Mouse (Mus musculus) frontal cortex, postnatal 25 days (tissue): ENCODE measurements around the gene Nrk.

Experiments used
- DNase-seq, 2 experiments: peaks; one replicate each; pipeline ENCODE4 v3.0.0; 2022; ENCODE audit warnings: low spot score in 2 of 2

Gene Nrk

GRCm38 (mm10) chrX:138914041-138914776, at the start of gene Nrk:
TSS of gene Nrk (plus strand) at chrX:138914430.
- DNase-seq = no peak

GRCm38 (mm10) chrX:138913366-138913765, 864 bp upstream of the Nrk start:
- DNase-seq = no peak

GRCm38 (mm10) chrX:138914777-138915114, 516 bp downstream of the Nrk start:
- DNase-seq = no peak

DNA sequence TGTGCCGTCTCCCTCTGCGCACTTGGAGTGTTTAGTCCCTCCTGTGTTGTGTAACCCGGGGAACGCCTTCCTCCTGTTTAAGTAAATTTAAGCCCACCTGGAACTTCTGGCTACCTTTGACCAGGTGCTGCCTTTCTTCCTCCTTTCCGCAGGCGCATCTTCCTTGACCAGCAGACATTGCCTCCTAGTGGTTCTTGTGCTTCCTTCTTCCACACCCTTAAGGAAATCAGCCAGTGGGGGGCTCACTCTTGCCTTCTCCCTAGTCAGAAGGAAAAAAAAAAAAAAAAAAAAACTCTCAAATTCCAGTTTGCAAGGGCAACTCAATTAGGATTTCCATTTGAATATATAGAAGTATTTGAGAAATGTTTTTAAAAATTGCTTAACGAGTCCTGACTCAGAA, 4.8 kb downstream of the Nrk start:
- no peak for DNase-seq

- DNase-seq = no peak
Measured at GRCm38 (mm10) chrX:138943905-138944304, 29.7 kb downstream of the Nrk start.

GRCm38 (mm10) chrX:138960713-138961112, 46.5 kb downstream of the Nrk start:
- DNase-seq = no peak

DNA sequence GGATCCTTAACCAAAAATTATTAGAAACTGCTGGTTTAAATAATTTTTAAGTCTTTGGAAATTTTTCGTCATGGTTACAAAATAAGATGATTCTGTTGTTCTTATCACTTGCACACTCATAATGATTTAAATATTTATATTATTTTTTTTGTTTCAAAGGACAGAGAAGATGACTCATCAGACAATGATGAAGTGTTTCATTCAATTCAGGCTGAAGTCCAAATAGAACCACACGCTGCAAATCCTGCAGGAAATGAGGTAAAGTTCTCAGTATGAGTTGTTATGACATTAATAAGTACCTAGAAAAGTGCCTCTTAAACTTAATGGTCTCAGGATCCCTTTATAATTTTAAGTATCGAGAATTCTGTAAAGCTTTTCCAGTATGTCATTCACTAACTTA, 64.3 kb downstream of the Nrk start:
- DNase-seq = no peak

GRCm38 (mm10) chrX:138979249-138979648, 65.0 kb downstream of the Nrk start:
- DNase-seq = no peak

DNA sequence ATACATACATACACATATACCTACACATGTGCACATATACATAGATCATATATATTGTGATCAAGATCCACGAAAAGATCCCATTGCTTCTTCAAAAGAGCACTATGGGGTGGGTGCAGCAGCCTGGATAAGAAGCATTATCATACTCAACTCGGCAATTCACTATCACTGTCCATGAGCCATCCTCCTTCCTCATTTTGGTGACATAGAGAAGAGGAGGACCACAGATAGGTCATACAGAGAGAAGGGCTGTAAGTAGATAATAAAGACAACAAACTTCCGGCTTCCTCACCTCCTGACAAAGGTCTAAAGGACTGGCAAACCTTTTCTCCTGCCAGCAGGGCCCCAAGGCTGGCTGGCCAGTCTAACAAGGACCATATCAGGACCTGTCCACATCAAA, 100.3 kb downstream of the Nrk start:
- DNase-seq = no peak

- DNase-seq = no peak
Measured at GRCm38 (mm10) chrX:139016540-139016939, 102.3 kb downstream of the Nrk start.

- DNase-seq = no peak
Measured at GRCm38 (mm10) chrX:139026532-139027097, 112.4 kb downstream of the Nrk start.

DNA sequence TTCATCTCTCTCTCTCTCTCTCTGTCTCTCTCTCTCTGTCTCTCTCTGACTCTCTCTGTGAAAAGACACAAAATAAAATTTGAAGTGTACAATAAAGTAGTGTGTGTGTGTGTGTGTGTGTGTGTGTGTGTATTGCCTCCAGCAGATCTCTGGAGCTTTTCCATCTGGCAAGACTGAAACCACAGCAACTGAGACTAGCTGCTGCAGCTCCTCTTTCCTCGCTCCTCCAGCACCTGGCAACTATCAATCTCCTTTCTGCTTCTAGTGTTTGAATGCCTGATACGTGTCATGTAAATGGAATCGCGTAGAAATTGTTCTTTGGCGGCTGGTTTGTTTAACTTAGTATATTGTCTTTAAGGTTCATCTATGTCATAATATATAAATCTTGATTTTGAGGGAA, 113.1 kb downstream of the Nrk start:
- DNase-seq = no peak

- no peak for DNase-seq
Measured at GRCm38 (mm10) chrX:139027909-139028308, 113.7 kb downstream of the Nrk start.

DNA sequence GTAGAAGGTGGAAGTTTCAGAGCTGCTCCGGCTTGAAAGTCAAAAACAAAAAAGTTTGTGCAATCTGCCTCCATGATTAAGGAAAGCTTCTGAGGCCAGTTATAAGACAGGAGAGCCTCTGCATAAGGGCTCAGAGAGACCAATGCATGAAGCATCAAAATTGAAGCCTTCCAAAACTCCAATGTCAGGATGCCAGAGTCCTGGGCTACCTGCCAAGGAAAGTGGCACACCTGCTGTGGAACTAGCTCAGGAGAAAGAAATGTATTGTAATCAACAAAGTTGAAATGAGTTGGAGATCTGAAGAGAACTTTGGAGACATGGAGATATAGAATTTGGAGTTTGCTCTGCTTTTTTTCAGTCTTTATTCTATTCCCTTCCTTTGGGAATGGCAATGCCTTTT, 123.4 kb downstream of the Nrk start:
- DNase-seq = no peak

- DNase-seq = no peak
Measured at GRCm38 (mm10) chrX:139039314-139039713, 125.1 kb downstream of the Nrk start.

DNA sequence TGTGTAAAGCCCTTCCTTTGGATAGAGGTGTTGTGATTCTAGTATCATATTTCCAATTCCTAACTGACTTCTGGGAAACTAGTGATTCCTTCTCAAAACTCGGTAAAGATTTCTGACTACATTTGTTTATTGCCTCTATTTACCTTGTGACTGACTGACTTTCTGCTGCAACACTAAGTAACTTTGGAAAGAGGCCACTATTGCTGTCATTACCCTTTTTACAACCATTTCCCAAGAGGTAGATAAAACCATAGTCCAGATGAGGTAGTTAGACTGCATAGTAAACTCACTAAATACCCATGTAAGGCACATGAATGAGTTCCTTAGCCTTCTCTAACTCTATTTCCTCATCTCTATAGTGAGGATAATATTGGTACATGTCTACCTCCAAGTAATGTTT, 126.9 kb downstream of the Nrk start:
- DNase-seq = no peak

DNA sequence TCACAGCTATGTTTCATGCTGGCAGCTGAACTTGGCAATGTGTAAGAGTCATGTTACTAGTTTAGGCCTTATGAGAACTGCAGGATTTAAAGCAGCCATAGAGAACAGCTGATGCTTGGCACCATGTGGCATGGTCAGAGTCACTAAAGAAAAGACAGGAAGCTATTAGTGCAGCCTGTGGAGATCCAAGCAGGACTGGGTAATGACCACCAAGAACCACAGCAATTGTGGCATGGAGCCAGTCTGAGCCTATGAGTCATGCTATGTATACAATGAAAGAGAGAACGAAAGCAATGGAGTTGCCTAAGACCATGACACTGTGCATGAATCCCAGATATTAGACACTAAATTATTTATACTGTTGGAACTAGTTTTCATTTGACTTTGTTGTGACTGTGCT, 137.7 kb downstream of the Nrk start:
- DNase-seq = no peak

DNA sequence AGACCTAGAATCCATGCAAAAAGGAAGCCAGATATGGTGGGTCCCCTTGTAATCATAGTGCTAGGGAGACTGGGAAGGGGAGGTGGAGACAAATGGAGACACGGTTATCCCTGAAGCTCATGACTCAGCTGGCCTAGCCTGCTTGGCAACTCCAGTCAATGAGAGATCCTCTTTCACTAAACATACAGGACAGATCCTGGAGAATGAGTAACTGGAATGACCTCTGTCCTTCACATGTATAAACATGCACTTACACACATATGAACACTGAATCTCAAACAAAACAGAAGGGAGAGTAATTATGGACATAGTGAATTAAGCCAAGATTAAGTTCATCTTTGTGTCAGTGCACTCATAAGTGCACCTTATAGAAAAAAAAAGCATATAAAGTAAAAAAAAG, 138.9 kb downstream of the Nrk start:
- no peak for DNase-seq
